Mouse (Mus musculus) adipose tissue, adult 10 weeks (tissue): ENCODE measurements around the gene Dzip3. TPM values are rescaled to one million over a fixed set of nuclear protein-coding genes. Genes with fewer than 3 reads are reported as not detected.

Experiments
- polyA plus RNA-seq: library from polyadenylated mRNA; stranded (reverse); fragments of 350-450 nt; fragmentation: Illumina TruSeq; extraction: RNeasy Lipid Tissue Mini Kit (QIAGEN cat#74804); gene quantifications from one replicate; pipeline ENCODE4 v1.2.3, GENCODE M21; 2014; ENCODE audit warnings: low read depth, low replicate concordance

The Dzip3 gene
- 10.1 TPM for polyA plus RNA-seq

GRCm38 (mm10) chr16:48993559-48994342, at the start of gene Dzip3, which contains the start of gene Cip2a:
Dzip3 (minus strand) TSS chr16:48994165.
Cip2a (plus strand) TSS chr16:48994185.

Other genes with a start within 250 kb of the Dzip3 start
- not detected for gene Trat1, start 222.1 kb downstream of the Dzip3 start, polyA plus RNA-seq
- gene Retnlb, start 177.3 kb downstream of the Dzip3 start, polyA plus RNA-seq, result not detected
- 672 TPM for gene Retnla, start 151.6 kb downstream of the Dzip3 start, polyA plus RNA-seq
- gene Retnlg, start 121.5 kb downstream of the Dzip3 start, polyA plus RNA-seq, result 3.3 TPM
- 2.2 TPM for gene Cip2a, start within 50 bp of the Dzip3 start, polyA plus RNA-seq
- 0.11 TPM for gene Myh15, start 63.3 kb upstream of the Dzip3 start, polyA plus RNA-seq